Mouse (Mus musculus): Measurements from ENCODE around the gene Tmem176b. TPM values are rescaled to one million over a fixed set of nuclear protein-coding genes. Genes with fewer than 3 reads are reported as not detected.
A peak's percentile ranks its signal among the peaks of the same experiment; 100 is the strongest.
"Not testable (repeated sequence)": the region's sequence is repeated elsewhere in the genome, so short reads cannot be mapped to it uniquely, and the experiment has no call there.

The Tmem176b gene
- total RNA-seq, 2 experiments from 2014 or later: 25.8 to 32.2 TPM

DNA sequence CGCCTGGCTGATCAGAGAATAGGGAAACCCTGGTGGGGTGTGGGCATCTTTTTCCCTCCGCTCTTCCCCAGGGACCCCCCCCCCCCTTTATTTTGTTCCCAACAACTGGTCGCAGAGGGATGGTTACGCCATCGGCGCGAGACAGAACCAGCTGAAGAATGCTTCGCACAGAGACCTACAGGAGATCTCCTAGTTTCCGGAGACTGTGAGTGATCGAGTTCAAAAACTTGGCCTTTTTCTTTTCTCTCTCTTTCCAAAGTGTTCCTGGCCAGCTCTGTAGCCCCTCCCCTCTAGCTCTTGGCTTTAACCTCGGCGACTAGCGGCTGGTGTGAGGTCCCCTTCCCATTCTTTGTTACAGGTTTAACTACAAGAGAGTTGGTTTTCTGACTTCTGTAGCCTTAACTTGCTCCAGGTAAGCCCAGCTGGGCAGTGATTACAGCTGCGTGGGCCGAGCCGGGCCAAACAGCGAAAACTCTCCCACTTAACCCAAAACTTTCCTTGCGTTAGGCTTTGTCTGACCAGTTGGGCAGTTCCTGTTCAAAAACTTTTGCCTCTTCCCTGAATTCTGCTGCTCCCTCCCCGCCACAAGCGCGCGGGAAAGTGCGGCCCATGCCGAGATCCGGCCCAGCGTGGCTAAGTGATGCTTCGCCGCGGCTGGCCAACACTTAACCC lies 10.7 kb upstream of the Tmem176b start:
- intact Hi-C loops (cut with DNase I): no loop called here
- DNase-seq: peak; percentile 35

DNA sequence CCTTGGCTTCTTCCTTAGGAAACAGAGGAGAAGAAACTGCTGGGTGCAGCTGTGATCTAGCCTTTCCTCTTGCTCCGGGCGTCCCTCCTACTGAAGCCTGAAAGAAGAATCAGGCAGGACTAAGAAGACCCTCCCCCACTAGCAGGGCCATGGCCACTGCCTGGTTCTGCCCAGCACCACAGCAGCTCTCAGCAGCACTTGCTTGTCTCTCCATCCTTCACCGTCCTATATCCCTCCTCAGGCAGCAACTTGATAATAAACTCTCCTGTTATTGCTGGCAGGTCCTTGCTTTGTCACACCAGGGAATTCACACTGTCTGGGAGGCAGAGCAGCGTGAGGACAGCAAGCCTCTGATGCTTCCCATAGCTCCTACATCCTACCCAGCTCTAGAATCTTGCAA lies 3.8 kb upstream of the Tmem176b start:
- intact Hi-C loops (cut with DNase I): no loop called here
- DNase-seq: no peak

GRCm38 (mm10) chr6:48842111-48842842 lies 981 bp upstream of the Tmem176b start:
- intact Hi-C loops (cut with DNase I): no loop called here
- peak; percentile 50 for DNase-seq

DNA sequence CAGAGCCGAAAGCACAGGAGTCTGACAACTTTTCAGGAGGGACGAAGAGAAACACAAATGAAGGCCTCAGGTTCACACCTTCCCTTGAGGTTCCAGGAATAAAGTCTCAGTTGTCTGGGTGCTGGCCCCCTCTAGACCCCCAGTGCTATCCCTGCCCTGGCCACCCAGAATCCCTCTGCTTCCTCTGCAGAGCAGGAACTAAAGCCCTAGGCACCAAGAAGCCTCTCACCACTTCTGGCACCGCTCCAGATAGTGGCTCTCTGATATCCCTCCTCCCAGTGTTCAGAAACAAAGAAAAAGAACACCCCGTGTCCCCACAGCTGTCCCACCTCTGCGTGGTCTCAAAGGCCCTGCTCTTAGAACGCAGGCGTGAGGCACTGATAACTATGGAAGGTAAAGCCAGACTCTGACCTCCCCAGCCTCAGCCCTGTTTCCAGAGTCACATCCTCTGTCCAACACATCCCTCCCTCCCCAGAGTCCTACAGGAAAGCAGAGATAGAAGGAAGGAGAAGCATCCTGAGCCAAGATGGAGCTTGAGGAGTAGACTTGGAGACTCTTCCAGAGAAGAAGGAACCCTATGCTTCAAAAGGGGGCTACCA lies 826 bp downstream of the Tmem176b start, which contains the start of gene Tmem176a:
Gene Tmem176a, plus strand, starts transcription at position 549 of the 599 bp plus-strand sequence.
- intact Hi-C loops (cut with DNase I): no loop called here
- peak; percentile 74 for DNase-seq

- DNase-seq: no peak
- intact Hi-C loops (cut with DNase I): no loop called here
Measured at GRCm38 (mm10) chr6:48838321-48839080, 2.8 kb downstream of the Tmem176b start.

DNA sequence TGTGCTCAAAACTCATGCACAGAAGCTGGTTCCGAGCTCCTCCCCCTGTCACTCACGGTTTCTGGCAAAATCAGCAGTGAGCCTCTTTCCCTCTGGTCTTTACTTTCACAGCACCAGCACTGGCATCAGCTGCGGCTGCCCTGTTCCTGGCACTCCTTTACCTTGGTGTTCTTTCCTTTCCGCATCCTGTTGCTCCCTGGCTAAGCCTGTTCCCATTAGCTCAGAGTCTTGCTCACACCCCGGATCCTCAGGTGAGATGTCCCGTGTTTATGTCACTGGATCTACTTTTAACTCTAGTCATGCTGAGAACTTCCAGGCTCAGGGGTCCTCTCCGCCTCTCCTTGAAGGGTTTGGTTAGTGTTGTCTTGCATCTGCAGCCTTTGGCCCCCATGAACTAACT lies 3.8 kb downstream of the Tmem176b start:
- intact Hi-C loops (cut with DNase I): no loop called here
- no peak for DNase-seq

GRCm38 (mm10) chr6:48836146-48836545 lies 5.2 kb downstream of the Tmem176b start:
- no peak for DNase-seq
- intact Hi-C loops (cut with DNase I): no loop called here

GRCm38 (mm10) chr6:48835241-48835640 lies 6.1 kb downstream of the Tmem176b start:
- intact Hi-C loops (cut with DNase I): no loop called here
- DNase-seq: no peak

DNA sequence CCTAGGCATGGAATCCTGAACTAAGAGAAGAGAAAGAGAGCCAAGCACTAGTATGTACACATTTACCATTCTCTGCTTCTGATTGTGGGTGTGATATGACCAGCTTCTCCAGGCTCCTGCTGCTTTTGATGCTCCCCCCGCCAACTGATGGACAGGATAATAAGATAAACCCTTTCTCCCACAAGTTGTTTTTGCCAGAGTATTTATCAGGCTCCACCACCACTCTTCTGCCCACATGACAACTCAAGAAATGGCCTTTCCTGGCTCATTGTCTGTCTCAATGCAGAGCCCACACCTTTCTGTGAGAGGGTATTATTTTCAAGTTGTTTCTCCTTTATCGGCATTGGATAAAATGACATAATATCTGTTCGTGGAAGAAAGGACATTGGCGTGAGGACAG lies 7.8 kb downstream of the Tmem176b start:
- intact Hi-C loops (cut with DNase I): no loop called here
- no peak for DNase-seq

- DNase-seq: no peak
- intact Hi-C loops (cut with DNase I): no loop called here
Measured at GRCm38 (mm10) chr6:48832426-48832825, 8.9 kb downstream of the Tmem176b start.

GRCm38 (mm10) chr6:48831141-48831540 lies 10.2 kb downstream of the Tmem176b start:
- intact Hi-C loops (cut with DNase I): no loop called here
- no peak for DNase-seq

GRCm38 (mm10) chr6:48830241-48830640 lies 11.1 kb downstream of the Tmem176b start:
- no peak for DNase-seq
- intact Hi-C loops (cut with DNase I): no loop called here

GRCm38 (mm10) chr6:48829651-48830050 lies 11.6 kb downstream of the Tmem176b start:
- intact Hi-C loops (cut with DNase I): no loop called here
- no peak for DNase-seq

DNA sequence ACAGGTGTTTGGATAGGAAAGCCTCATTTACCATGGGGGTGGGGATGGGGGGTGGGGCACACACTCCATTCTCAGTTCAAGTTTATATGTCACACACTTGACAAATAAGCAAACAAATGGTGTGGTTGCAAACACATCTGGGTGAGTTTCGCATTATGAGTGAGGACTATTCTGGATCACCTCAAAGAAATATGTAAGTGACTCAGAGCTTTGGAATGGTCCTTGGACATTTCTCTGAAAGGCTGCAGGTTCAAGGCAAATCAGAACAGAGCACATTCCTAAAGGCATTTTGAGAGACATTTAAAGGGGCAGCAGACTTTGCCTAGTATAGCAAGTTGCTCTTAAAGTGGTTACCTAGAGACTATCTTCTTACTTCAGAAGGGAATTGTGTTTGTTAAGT lies 12.3 kb downstream of the Tmem176b start:
- no peak for DNase-seq
- intact Hi-C loops (cut with DNase I): no loop called here

DNA sequence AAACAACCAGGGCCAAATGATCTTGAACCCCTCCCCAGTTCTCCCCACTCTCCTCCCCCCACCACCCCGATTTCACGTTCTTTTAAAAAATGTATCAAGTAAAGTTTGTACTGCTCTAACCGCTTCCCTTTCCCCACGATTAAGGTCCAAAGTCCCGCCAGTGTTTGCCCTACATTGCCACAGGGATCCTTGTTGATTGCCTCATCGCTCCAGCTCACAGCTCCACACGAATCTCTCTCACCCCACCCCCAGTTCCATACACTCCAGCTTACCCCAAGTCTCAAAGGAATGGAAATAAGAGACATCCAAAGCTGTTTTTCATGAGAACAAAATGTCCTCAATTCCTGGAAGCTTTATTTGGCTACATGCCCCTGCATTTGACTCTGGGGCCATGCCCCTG lies 16.3 kb downstream of the Tmem176b start:
- intact Hi-C loops (cut with DNase I): no loop called here
- DNase-seq: no peak

GRCm38 (mm10) chr6:48821991-48822785 lies 19.1 kb downstream of the Tmem176b start:
- intact Hi-C loops (cut with DNase I); DNase-seq: not testable (repeated sequence)

DNA sequence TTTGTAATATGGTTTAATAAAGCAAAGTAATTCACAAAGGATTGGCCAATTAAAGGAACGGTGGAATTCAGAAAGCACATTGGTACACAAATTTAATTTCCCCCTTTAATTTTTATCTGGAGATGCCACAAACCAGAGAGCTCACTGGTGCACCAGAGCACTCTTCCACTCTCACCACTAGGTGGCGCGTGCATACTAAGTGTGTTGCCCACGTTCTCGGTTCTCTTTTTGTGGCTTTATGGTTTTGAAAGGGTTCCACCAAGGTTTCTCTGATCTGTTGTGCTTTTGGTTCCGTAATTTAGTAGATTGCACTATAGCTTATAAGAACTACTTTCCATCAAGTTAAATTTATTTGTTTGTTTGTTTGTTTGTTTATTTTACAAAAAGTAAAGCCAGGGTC lies 23.5 kb downstream of the Tmem176b start:
- peak; percentile 75 for DNase-seq
- intact Hi-C loops (cut with DNase I): loop anchor here (5.0 kb wide), 1 partner anchor 139 kb away; no protein-coding TSS in a partner anchor

GRCm38 (mm10) chr6:48815013-48815412 lies 26.3 kb downstream of the Tmem176b start:
- intact Hi-C loops (cut with DNase I): loop anchor here (5.0 kb wide), 1 partner anchor 142 kb away; no protein-coding TSS in a partner anchor
- no peak for DNase-seq

DNA sequence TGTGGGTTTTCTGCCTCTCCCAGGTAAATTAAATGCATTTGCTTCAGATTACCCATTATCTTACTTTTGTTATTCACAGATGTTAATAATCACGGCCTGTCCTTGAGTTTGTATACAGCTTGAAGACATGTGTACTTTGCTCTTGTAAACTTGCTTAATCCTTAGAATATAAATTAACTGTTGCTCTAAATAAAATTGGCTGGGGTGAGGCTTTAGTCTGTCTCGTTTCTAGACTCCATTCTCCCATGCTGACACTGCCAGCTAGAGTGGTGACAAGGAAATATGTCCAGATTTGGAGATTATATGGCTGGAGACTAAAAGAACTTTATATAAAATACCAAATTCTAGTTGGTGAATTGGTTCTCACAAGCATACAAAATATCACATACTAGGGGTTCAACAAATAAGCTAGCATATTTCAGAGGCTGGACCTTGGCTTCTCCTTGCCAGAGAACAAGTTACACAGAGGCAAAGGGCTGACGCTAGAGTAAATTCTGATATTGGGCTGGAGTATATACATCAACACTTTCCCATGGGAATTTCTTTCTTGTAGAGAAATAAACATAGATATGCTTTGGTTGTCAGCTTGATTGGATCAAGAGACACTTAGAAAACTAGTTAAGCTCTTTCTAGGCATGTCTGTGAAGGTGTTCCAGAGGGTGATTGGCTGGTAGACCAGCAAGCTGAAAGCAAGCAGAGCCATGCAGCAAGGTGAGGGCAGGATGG lies 31.6 kb downstream of the Tmem176b start:
- intact Hi-C loops (cut with DNase I): no loop called here
- DNase-seq: no peak

DNA sequence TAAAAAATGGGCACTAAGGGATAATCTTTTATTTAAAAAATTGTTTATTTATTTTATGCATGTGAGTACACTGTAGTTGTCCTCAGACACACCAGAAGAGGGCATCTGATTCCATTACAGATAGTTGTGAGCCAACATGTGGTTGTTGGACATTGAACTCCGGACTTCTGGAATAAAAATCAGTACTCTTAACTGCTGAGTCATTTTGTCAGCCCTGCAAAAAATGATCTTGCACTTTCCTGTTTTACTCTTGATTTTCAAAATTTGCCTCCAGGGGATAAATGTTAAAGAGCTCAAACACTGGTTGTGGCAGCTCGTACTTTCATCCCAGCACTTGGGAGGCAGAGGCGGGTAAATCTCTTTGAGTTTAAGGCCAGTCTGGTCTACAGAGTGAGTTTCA lies 34.5 kb downstream of the Tmem176b start:
- no peak for DNase-seq
- intact Hi-C loops (cut with DNase I): no loop called here

Measured in left cerebral cortex, postnatal 4 days (tissue).